Mouse (Mus musculus) thymus, adult 2 months (tissue): ENCODE data around the gene Dscam.

Experiments used
- CTCF ChIP-seq: fragments of 200-500 bp; IDR thresholded peaks from 2 replicates; pipeline ENCODE4 v1.5.1; 2012; ENCODE audit warnings: mild to moderate bottlenecking, control low read depth, low read length, moderate library complexity, borderline replicate concordance; ENCODE audit not compliant: control insufficient read depth, poor library complexity, insufficient read depth; ENCODE audit errors: extremely low read depth
- POLR2A ChIP-seq: fragments of 200-500 bp; IDR thresholded peaks from 2 replicates; pipeline ENCODE4 v1.6.1; 2012; ENCODE audit warnings: mild to moderate bottlenecking, low read length, control low read depth, moderate library complexity; ENCODE audit not compliant: control insufficient read depth, poor library complexity, insufficient read depth; ENCODE audit errors: extremely low read depth

DNA sequence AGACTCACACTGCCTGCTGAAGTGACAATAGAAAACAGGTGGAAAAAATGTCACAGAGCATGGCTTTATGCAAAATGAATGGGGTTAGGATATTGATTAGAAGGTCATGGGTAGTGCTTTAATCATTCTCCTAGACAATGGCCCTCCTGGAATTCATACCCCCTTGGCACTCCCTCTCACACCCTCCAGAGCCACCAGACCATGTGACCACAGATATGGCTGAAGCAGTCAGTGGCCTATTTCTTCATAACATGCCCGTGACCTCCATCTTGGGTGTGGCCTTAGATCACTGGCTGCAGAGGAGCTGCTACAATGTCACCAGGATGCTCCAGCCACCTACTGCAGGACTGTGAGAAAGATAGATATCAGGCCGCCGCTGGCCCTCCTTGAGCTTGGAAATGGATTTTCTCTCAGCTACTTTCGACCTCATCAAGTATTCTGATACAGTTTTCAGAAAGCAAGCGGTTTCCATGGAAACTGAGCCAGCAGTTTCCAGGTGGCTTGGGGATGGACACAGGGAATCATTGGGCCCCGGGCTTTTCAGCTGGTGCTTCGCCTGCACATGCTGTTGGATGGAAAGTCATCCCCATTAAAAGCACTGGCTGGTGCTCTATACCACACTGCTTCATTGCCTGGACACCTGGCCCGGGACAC is 445.4 kb downstream of the Dscam start:
- TF ChIP-seq CTCF: no peak
- TF ChIP-seq POLR2A: no peak
